Mouse (Mus musculus) CH12.LX (cell line): ENCODE data around the gene Olfr870.

Experiments
- CTCF ChIP-seq, 2 experiments: IDR thresholded peaks in 1 of 2; conservative IDR thresholded peaks in 1 of 2; 2 replicates each; pipeline ENCODE4 v1.5.1; 2011 to 2012; ENCODE audit warnings: low read depth in 2 of 2, low read length in 2 of 2, improper control_type of control experiment in 1 of 2, inconsistent platforms in 1 of 2, mild to moderate bottlenecking in 1 of 2, moderate library complexity in 1 of 2
- EP300 ChIP-seq: IDR thresholded peaks from 2 replicates; pipeline ENCODE4 v1.6.1; 2011; ENCODE audit warnings: low read length, improper control_type of control experiment
- POLR2A ChIP-seq: IDR thresholded peaks from 2 replicates; pipeline ENCODE4 v1.6.1; 2011; ENCODE audit warnings: low read depth, mild to moderate bottlenecking, improper control_type of control experiment, low read length

- TF ChIP-seq EP300: no peak
- no peak for TF ChIP-seq CTCF (conservative IDR thresholded peaks at IDR 0.05 in 1 of 2, IDR thresholded peaks at IDR 0.05 in 1 of 2; ENCODE audit: low read depth in 2 of 2, low read length in 2 of 2)
- no peak for TF ChIP-seq POLR2A
These were observed 5.6 kb upstream of the Olfr870 start for GRCm38 (mm10) chr9:20179463-20179862.
